Mouse (Mus musculus) ovary, postnatal 36 days (tissue): ENCODE measurements around the gene Sox15.
A peak's percentile ranks its signal among the peaks of the same experiment; 100 is the strongest.
"Not testable (repeated sequence)": the region's sequence is repeated elsewhere in the genome, so short reads cannot be mapped to it uniquely, and the experiment has no call there.

Experiments used
- DNase-seq: peaks from one replicate; pipeline ENCODE4 v3.0.0; 2022; ENCODE audit warnings: low spot score, mixed read lengths

The Sox15 gene

GRCm38 (mm10) chr11:69655264-69656064, at the start of gene Sox15:
TSS of gene Sox15 (plus strand) at chr11:69655314.
- peak; percentile 72 for DNase-seq

GRCm38 (mm10) chr11:69605726-69606490, 49.2 kb upstream of the Sox15 start, which contains the start of gene Atp1b2:
TSS of gene Atp1b2 (minus strand) at chr11:69605942.
- DNase-seq = peak; percentile 86

- DNase-seq = no peak
These were observed 48.7 kb upstream of the Sox15 start for GRCm38 (mm10) chr11:69606491-69606795.

DNA sequence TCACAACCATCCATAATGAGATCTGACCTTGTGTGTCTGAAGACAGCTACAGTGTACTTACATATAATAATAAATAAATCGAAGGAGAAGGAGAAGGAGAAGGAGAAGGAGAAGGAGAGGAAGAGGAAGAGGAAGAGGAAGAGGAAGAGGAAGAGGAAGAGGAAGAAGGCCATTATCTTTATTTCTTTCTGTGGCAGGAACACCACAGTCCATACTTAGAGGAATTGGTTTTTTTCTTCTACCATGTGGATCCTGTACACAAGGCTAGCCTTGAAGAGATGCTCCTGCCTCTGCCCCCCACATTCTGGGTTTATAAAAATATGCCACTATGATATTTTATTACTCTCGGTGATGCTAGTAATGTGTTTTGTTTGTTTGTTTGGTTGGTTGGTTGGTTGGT, 48.3 kb upstream of the Sox15 start:
- DNase-seq = no peak

DNA sequence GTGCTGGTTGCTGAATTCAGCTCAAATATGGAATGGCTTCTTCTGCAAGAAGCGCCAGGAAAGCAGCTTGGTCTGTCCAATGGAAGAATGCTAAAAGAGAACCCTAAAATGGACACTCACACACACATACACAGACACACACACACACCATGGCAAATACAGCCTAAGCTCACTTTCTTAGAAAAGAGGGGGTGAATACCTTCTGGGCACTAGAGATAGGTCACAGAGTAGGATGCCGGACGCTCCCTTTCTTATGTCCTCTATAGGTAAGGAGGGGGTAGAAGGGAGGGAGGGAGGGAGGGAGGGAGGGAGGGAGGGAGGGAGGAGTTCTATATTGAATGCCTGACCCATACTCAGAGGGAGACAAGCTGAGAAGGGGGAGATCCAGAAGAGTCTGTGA, 46.6 kb upstream of the Sox15 start:
- DNase-seq = no peak

GRCm38 (mm10) chr11:69609416-69609815, 45.7 kb upstream of the Sox15 start:
- no peak for DNase-seq

GRCm38 (mm10) chr11:69610899-69611298, 44.2 kb upstream of the Sox15 start:
- DNase-seq = no peak

GRCm38 (mm10) chr11:69613553-69614256, 41.4 kb upstream of the Sox15 start:
- peak; percentile 89 for DNase-seq

DNA sequence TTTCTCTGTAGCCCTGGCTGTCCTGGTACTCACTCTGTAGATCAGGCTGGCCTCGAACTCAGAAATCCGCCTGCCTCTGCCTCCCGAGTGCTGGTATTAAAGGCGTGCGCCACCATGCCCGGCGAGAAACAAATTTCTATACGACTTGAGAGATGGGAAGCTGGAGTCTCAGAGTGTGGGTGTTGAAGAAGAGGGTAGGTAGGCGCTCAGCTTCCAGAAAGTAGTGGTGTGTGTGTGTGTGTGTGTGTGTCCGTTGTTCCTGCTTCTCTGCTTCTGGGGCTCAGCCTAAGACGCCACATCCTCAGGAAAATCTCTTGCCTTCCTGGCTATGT, 40.9 kb upstream of the Sox15 start:
- not testable (repeated sequence) for DNase-seq

DNA sequence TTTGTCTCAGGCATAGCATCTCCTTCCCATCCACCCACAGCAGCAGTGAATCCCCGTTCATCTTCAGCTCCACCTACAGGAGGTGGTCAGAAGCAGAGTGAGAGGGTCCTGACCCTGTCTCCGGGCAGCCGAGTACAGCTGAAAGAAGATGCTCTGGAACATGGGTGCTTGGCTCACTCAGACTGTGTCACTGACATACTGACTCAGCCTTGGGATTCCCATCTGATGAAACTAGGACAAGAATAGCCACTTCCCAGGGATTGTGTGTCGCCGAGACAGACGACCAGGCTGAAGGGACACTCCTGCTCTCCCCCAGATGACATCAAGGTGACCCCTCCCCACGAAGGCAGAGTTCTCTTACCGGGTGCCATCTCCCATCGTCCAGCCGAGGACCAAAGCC, 38.3 kb upstream of the Sox15 start:
- no peak for DNase-seq

GRCm38 (mm10) chr11:69617805-69618204, 37.3 kb upstream of the Sox15 start, which contains the start of gene Shbg:
TSS of gene Shbg (minus strand) at chr11:69617905.
- no peak for DNase-seq

DNA sequence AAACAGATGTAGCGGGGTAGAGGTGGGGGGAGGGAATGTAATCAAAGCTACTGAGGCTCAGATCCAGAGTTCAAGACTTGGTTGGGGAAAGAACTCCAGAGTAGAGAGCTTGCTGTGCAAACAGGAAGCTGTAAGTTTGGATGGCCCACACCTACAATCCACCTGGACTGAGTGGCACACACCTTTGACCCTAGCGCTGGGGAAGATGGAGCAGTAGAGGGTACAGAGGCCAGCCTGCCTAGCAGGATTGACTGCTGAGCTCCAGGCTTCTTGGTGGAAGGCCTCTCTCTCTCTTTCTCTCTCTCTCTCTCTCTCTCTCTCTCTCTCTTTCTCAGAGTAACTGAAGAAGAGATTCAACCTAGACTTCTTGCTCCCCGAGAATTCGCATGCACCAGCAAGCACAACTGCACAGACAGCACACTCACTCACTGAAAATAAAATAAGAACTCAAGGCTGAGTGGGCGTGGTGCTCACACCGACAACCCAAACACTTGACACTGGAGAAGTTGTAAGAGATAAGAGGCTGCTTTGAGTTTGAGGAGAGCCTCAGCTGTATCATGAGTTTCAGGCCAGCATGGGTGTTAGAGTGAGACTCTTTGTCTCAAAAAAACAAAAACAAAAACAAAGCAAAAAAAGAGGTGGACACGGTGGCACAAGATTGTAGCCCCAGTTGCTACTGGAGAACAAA, 34.6 kb upstream of the Sox15 start:
- peak; percentile 29 for DNase-seq

DNA sequence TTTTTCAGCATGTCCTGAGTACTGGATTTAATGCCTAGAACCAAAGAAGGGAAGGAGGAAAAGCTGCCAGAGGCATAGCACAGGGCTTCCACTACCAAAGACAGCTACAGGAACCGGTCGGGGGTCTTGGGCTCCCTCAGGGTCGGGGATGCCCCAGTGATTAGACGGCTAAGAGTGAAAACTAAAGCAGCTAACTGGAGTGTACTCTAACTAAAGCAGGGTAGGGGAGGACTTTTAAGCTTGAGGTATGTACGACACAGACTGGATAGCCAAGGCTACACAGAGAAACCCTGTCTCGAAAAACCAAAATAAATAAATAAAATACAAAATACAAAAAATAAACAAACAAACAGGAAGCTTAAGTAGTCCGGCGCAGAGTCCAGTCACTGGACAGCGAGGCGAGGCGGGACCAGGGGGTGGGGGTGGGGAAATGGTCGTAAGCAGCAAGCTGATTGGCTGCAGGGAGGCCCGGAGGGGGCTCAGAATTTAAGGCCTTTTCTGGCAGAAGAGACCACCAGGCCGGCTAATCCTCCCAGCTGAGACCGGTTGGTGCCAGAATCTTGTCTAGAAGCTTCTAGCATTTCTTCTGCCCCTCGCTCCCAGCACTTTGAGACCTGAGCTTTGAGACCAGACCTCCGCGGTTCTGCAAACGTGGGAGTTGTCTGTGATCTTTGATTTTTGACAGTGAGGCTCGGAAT, 33.4 kb upstream of the Sox15 start, which contains the start of gene Sat2:
Gene Sat2, plus strand, starts transcription at position 454 of the 698 bp plus-strand sequence.
- peak; percentile 59 for DNase-seq

- DNase-seq = no peak
These were observed 32.7 kb upstream of the Sox15 start for GRCm38 (mm10) chr11:69622406-69622805.

DNA sequence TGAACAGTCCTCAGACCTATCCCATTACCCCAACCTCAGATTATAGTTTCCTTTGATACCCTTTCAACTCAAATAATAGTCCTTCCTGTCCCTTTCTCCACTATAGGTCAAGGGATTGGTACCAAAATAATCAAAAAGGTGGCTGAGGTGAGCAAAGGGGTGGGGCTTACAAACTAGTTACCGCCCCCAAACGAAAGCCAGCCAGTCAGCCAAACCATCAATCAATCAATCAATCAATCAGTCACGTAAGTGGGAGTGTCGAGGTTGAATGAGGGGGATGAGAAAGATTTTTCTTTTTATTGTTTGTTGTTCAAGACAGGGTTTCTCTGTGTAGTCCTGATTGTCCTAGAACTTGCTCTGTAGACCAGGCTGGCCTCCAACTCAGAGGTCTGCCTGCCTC, 32.1 kb upstream of the Sox15 start:
- DNase-seq = no peak

DNA sequence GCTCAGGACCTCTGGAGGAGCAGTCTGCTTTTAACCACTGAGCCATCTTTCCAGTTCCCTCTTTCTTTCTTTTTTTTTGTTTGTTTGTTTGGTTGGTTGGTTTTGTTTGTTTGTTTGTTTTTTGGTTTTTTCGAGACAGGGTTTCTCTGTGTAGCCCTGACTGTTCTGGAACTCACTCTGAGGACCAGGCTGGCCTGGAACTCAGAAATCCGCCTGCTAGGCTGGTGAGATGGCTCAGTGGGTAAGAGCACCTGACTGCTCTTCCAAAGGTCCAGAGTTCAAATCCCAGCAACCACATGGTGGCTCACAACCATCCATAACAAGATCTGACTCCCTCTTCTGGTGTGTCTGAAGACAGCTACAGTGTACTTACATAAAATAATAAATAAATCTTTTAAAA, 30.8 kb upstream of the Sox15 start:
- not testable (repeated sequence) for DNase-seq

DNA sequence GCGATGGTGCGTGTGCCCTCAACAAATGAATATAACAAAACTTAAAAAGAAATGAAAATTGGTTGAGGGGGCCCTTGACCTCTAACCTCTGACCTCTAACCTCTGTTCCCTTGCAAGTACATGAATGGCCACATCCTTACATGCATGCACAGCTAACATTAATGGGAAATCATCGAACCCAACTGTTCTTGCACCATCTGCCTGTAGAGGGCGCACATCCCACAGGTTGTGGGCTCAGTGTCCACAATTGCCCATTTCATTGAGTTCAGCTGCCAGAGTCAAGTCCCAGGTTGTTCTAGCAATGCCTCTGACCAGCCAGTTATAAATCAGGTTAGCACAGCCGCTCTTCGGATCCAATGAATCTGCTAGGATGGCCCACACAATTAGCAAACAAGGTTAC, 26.8 kb upstream of the Sox15 start:
- DNase-seq = peak; percentile 68

- no peak for DNase-seq
These were observed 25.3 kb upstream of the Sox15 start for GRCm38 (mm10) chr11:69629802-69630201.

- peak; percentile 100 for DNase-seq
These were observed 22.6 kb upstream of the Sox15 start, which contains the start of gene Fxr2 for GRCm38 (mm10) chr11:69632284-69633089. TSS of gene Fxr2 (plus strand) at chr11:69632990.

DNA sequence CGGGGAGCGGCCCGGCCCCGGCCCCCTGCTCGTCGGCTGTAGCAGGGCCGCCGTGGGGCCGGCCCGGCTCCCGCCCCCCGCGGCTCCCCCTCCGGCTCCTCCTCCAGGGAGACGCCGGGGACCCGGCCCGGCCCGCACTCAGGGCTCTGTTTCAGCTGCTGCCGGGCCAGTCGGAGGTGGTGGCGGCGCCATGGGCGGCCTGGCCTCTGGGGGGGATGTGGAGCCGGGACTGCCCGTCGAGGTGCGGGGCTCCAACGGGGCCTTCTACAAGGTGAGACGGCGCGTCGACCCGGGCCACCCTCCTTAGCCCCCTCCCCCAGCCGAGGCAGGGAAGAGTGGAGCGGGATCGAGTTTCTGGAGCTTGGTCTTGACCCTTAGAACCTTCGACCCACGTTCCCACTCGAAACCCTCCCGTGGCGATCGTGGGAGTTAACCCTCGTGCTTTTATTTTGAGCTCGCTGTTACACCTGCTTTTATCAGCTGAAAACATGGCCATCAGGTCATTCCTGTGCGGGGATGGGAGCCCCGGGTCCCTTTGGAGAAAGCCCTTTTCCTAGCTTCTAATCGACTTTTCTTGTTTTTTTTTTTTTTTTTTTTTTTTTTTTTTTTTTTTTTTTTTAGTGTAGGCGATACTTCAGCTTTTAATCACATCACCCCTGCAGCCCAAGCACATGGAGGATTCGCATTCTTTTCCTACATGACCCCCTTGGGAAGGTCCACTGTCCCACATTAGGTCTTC, 21.8 kb upstream of the Sox15 start:
- no peak for DNase-seq
